Mouse (Mus musculus): ENCODE measurements around the gene Prdx2. TPM values are rescaled to one million over a fixed set of nuclear protein-coding genes. Genes with fewer than 3 reads are reported as not detected.

Gene Prdx2
- polyA plus RNA-seq, 1 experiment from 2014 or later: 1,445 TPM

DNA sequence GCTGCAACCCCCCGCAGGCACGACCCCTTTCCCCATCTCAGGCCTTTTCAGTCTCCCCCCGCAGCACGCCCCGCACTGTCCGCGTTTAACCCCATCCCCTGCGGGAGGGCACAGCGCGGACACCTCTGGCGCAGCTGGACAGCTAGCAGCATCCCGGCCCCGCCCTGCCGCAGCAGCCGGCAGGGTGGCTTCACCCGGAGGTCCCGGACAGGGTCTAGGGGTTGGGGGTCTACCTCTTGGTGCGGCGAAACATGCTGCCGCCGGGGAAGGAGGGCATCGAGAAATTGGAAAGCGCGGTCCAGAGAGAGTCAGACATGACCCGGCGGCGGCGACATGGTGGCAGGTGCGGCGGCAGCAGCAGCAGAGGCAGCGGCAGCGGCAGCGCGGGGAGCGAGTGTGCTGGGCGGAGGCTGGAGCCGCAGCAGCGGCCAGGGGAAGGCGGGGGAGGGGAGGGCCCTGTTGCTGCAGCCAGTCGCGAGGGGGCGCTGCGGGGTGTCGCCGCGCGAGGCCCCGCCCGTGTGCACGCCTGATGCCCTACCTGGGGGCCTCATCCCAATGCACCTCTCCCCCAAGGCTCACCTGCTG lies 32.3 kb upstream of the Prdx2 start, which contains the start of gene Mast1:
TSS of gene Mast1 (minus strand) at position 398 of the 585 bp plus-strand sequence.
- Histone ChIP-seq H3K4me2 (replicated peaks) (peak within 1 kb of the TSS; percentile 63), H3K9ac (replicated peaks) (peak within 1 kb of the TSS; percentile 98)
- under 1% methylated on average over 47 of the region's 50 CpGs for WGBS

DNA sequence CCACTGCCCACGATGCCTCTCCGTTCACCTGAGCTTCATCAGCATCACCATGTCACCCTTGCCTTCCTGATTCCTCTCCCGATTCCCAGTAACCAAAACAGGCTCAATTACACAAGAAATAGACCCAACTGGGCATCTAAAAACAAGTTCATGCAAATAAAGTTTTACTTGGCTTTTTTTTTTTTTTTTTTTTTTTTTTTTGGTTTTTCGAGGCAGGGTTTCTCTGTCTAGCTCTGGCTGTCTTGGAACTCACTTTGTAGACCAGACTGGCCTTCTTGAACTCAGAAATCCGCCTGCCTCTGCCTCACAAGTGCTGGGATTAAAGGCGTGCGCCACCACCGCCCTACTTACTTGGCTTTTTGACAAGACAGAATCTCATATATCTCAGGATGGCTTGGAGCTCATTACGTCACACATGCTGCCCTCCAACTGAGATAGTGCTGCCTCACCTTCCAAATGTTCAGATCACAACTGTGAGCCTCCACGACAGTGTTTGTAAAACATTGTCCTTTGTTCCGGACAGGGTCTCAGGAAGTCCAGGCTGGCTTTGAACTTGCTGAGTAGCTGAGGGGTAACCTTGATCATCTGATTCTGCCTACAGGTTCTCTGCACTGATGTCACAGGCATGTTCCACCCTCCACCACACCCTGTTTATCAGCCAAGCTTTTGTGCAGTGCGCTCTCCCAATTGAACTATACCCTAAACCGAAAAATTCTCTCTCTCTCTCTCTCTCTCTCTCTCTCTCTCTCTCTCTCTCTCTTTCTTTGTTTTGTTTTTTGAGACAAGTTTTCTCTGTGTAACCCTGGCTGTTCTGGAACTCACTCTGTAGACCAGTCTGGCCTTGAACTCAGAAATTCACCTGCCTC lies 31.5 kb upstream of the Prdx2 start:
- Histone ChIP-seq H3K27me3 (no peaks in the 10 kb centered on the region), H3K36me3 (0 out of 2 replicates have a peak, but pooled peaks cover under 1% of the 10 kb centered on the region), H3K4me3 (peak overlapping the region; percentile 88), H3K9ac (replicated peaks) (peak overlapping the region; percentile 98; the same call in 1 of the 2 replicates), H3K4me2 (replicated peaks) (peak overlapping the region; percentile 63), H3K27ac (replicated peaks) (peak overlapping the region; percentile 93), H3K9me3 (no peaks in the 10 kb centered on the region), H3K4me1 (peaks cover 36% of the 10 kb centered on the region)
- WGBS: 66% methylated on average over 13 of the region's 13 CpGs
- ATAC-seq (replicated peaks): no peak

More for the DNA sequence above, 32.3 kb upstream of the Prdx2 start, which contains the start of gene Mast1:
- peak; percentile 60 for ATAC-seq (replicated peaks)
- peak within 1 kb of the TSS; percentile 93 for H3K27ac ChIP-seq (replicated peaks)
- H3K27me3 ChIP-seq: no peaks in the 10 kb centered on the region
- peak within 1 kb of the TSS; percentile 88 for H3K4me3 ChIP-seq
- H3K4me1 ChIP-seq: peaks cover 36% of the 10 kb centered on the region
- peaks cover 8% of the 10 kb centered on the region; the same call in 1 of the 2 replicates for H3K36me3 ChIP-seq
- no peaks in the 10 kb centered on the region for H3K9me3 ChIP-seq

DNA sequence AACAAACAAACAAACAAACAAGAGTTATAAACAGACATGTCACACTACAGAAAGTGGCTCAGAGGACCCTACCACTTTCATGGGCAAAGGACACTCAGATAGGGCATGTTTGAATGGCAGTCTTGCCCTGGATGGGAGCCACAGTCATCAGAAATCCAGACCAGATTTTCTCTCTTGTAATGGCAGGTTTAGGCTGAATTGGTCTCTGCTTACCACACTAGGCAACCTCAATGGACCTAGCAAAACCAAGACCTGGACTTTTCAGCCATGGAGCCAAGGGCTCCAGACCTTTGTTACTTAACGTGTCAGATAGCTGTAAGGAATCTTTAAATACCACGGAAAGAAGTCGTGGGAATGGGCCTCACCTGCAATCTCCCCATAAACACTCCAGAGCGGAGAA lies 25.7 kb upstream of the Prdx2 start:
- no peak for ATAC-seq (replicated peaks)
- H3K9me3 ChIP-seq: no peaks in the 10 kb centered on the region
- H3K4me2 ChIP-seq (replicated peaks): 0 out of 2 replicates have a peak overlapping the region, but pooled peaks have one; percentile 78
- peaks cover 29% of the 10 kb centered on the region for H3K4me1 ChIP-seq
- H3K4me3 ChIP-seq: no peak overlapping the region
- 15% methylated on average over 4 of the region's 4 CpGs for WGBS
- H3K27ac ChIP-seq (replicated peaks): no peak overlapping the region
- H3K9ac ChIP-seq (replicated peaks): no peak overlapping the region
- peaks cover 40% of the 10 kb centered on the region for H3K27me3 ChIP-seq
- no peaks in the 10 kb centered on the region for H3K36me3 ChIP-seq

GRCm38 (mm10) chr8:84944478-84945160 lies 24.8 kb upstream of the Prdx2 start:
- Histone ChIP-seq H3K4me3 (peak overlapping the region; percentile 63), H3K4me2 (replicated peaks) (peak overlapping the region; percentile 78), H3K9ac (replicated peaks) (peak overlapping the region; percentile 70; the same call in 1 of the 2 replicates), H3K36me3 (no peaks in the 10 kb centered on the region), H3K27ac (replicated peaks) (no peak overlapping the region), H3K9me3 (no peaks in the 10 kb centered on the region), H3K27me3 (peaks cover 40% of the 10 kb centered on the region), H3K4me1 (peaks cover 29% of the 10 kb centered on the region)
- ATAC-seq (replicated peaks): peak; percentile 19; the same call in 1 of the 2 replicates
- under 1% methylated on average over 26 of the region's 26 CpGs for WGBS

DNA sequence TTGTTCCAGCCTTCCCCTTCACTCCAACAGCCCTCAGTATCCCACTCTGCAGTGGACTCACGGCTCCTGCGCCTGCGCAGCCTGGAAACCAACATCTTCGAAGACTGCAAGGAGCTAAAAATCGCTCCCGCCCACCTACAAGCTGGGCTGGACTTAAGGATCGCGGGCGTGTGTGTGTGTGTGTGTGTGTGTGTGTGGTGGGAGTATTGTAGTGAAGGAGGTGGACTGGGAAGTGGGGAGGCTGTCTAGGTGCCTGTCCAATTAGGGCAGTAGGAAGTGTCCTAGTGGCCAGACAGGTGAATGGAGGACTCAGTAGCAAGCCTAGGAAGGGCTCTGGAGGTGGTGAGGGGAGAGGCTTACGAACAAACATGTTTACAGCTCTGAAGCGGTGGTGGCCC lies 24.2 kb upstream of the Prdx2 start:
- H3K36me3 ChIP-seq: no peaks in the 10 kb centered on the region
- H3K27me3 ChIP-seq: peaks cover 46% of the 10 kb centered on the region
- 2% methylated on average over 11 of the region's 11 CpGs for WGBS
- peak overlapping the region; percentile 46; the same call in 1 of the 2 replicates for H3K27ac ChIP-seq (replicated peaks)
- peaks cover 29% of the 10 kb centered on the region for H3K4me1 ChIP-seq
- H3K4me3 ChIP-seq: peak overlapping the region; percentile 63
- ATAC-seq (replicated peaks): peak; percentile 60
- H3K9me3 ChIP-seq: no peaks in the 10 kb centered on the region
- H3K9ac ChIP-seq (replicated peaks): peak overlapping the region; percentile 70
- H3K4me2 ChIP-seq (replicated peaks): peak overlapping the region; percentile 78

- Histone ChIP-seq H3K9ac (replicated peaks) (peak overlapping the region; percentile 70), H3K4me2 (replicated peaks) (peak overlapping the region; percentile 78), H3K4me3 (peak overlapping the region; percentile 63), H3K9me3 (no peaks in the 10 kb centered on the region), H3K36me3 (no peaks in the 10 kb centered on the region), H3K4me1 (peaks cover 29% of the 10 kb centered on the region), H3K27me3 (peaks cover 53% of the 10 kb centered on the region), H3K27ac (replicated peaks) (peak overlapping the region; percentile 46)
- ATAC-seq (replicated peaks): peak; percentile 62
- WGBS: 1% methylated on average over 35 of the region's 67 CpGs
These were observed 23.5 kb upstream of the Prdx2 start for GRCm38 (mm10) chr8:84945633-84946527.

DNA sequence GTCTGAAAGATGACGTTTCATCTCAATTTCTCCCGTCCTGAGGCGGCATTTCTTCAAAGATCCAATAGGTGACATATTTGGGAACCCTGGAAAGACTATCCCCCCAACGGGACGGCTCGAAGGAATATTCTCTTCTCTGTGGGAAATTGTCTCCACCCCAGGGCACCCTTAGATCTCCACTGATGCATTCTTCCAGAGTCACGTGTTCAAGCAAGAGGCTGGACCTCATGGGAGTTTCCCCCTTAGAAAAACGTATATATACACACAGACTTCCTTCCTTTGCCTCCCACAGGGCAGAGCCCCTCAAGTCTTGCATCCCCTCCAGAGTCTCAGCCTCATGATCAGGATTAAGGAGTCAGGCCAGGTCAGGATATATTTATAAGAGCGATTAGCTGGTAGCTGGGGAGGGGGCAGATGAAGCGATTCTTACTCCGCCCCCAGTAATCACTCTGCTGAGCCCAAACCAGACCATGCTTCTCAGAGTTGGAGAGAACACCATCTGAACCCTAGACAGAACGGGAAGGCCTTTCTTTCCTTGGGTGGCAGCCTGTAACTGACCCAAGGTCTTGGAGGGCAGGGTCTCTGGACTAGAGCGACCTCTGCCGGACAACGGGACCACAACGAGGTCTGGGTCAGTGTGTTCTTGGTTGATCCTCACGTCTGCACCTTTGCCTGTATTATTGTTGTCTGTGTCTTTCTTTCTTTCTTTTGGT lies 22.7 kb upstream of the Prdx2 start, which contains the start of gene Rtbdn:
TSS of gene Rtbdn (plus strand) at position 464 of the 713 bp plus-strand sequence.
- 6% methylated on average over 17 of the region's 17 CpGs for WGBS
- peak; percentile 24; the same call in 1 of the 2 replicates for ATAC-seq (replicated peaks)
- Histone ChIP-seq H3K36me3 (no peaks in the 10 kb centered on the region), H3K4me3 (peak within 1 kb of the TSS; percentile 63), H3K4me2 (replicated peaks) (peak within 1 kb of the TSS; percentile 78), H3K9me3 (no peaks in the 10 kb centered on the region), H3K9ac (replicated peaks) (peak within 1 kb of the TSS; percentile 70), H3K4me1 (peaks cover 29% of the 10 kb centered on the region), H3K27ac (replicated peaks) (peak within 1 kb of the TSS; percentile 46), H3K27me3 (peaks cover 54% of the 10 kb centered on the region)

DNA sequence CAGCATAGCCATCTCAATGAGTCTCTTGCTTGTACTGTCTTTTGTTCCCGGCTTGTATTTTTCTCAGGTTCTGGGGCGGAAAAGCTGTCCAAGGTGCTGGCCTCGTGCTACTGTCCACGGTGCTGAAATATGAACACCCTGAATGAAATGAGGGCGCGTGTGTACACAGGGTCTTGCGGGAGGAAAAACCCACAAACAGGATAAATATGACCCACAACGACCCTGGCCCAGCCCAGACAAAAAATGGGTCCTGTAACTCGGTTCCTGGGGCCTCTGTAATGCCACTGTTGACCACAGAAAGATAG lies 22.2 kb upstream of the Prdx2 start:
- peaks cover 54% of the 10 kb centered on the region for H3K27me3 ChIP-seq
- H3K4me1 ChIP-seq: peaks cover 29% of the 10 kb centered on the region
- H3K27ac ChIP-seq (replicated peaks): 0 out of 2 replicates have a peak overlapping the region, but pooled peaks have one; percentile 46
- peak overlapping the region; percentile 78 for H3K4me2 ChIP-seq (replicated peaks)
- ATAC-seq (replicated peaks): no peak
- H3K9me3 ChIP-seq: no peaks in the 10 kb centered on the region
- H3K9ac ChIP-seq (replicated peaks): no peak overlapping the region
- 9% methylated on average over 9 of the region's 9 CpGs for WGBS
- peak overlapping the region; percentile 63 for H3K4me3 ChIP-seq
- H3K36me3 ChIP-seq: no peaks in the 10 kb centered on the region

DNA sequence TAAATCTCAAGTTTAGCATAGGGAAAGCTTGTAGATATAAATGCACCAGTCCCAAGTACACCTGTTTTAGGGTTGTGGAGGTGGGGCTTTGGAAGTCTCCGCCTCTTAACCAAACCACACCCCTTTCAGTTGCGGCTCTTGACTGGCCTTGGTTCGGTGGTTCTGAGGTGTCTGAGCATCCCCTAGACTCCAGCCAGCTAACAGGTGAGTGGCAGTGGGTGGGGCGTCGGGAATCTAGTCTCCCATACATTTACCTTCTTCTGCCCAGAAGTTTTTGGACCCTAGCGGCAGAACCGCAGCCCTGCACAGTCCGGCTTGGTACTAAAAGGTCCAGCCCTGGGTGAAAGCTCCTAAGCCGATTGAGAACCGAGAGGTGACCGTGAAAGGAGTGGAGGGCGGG lies 19.6 kb upstream of the Prdx2 start:
- ATAC-seq (replicated peaks): no peak
- no peaks in the 10 kb centered on the region for H3K9me3 ChIP-seq
- WGBS: 16% methylated on average over 12 of the region's 12 CpGs

GRCm38 (mm10) chr8:84952612-84953255 lies 16.7 kb upstream of the Prdx2 start:
- no peak for ATAC-seq (replicated peaks)
- Histone ChIP-seq H3K36me3 (0 out of 2 replicates have a peak, but pooled peaks cover 6% of the 10 kb centered on the region), H3K27ac (replicated peaks) (no peak overlapping the region), H3K27me3 (peaks cover 21% of the 10 kb centered on the region; the same call in 1 of the 2 replicates), H3K9ac (replicated peaks) (no peak overlapping the region), H3K9me3 (no peaks in the 10 kb centered on the region), H3K4me2 (replicated peaks) (no peak overlapping the region), H3K4me3 (no peak overlapping the region), H3K4me1 (no peaks in the 10 kb centered on the region)
- 10% methylated on average over 18 of the region's 18 CpGs for WGBS

More for the DNA sequence above, 19.6 kb upstream of the Prdx2 start:
- no peaks in the 10 kb centered on the region for H3K36me3 ChIP-seq
- no peak overlapping the region for H3K9ac ChIP-seq (replicated peaks)
- no peak overlapping the region for H3K4me3 ChIP-seq
- no peak overlapping the region for H3K27ac ChIP-seq (replicated peaks)
- peaks cover 39% of the 10 kb centered on the region for H3K27me3 ChIP-seq
- H3K4me1 ChIP-seq: peaks cover 22% of the 10 kb centered on the region
- no peak overlapping the region for H3K4me2 ChIP-seq (replicated peaks)
